Mouse (Mus musculus) layer of hippocampus, postnatal 25 days (tissue): ENCODE data around the gene AC109138.7. TPM values are rescaled to one million over a fixed set of nuclear protein-coding genes. Genes with fewer than 3 reads are reported as not detected.
"Not testable (repeated sequence)": the region's sequence is repeated elsewhere in the genome, so short reads cannot be mapped to it uniquely, and the experiment has no call there.

Experiments
- DNase-seq, 2 experiments: peaks; one replicate each; pipeline ENCODE4 v3.0.0; 2022; ENCODE audit warnings: mixed read lengths in 2 of 2, low spot score in 1 of 2; ENCODE audit errors: extremely low spot score in 1 of 2
- total RNA-seq, 2 experiments: library from RNA; stranded (reverse); gene quantifications; 2 replicates each; pipeline ENCODE4 v1.2.3; 2021

Gene AC109138.7
- total RNA-seq, 2 experiments from 2014 or later = not detected

- no peak for DNase-seq
Measured at GRCm38 (mm10) chr19:4242416-4242815, 28.3 kb downstream of the AC109138.7 start.

DNA sequence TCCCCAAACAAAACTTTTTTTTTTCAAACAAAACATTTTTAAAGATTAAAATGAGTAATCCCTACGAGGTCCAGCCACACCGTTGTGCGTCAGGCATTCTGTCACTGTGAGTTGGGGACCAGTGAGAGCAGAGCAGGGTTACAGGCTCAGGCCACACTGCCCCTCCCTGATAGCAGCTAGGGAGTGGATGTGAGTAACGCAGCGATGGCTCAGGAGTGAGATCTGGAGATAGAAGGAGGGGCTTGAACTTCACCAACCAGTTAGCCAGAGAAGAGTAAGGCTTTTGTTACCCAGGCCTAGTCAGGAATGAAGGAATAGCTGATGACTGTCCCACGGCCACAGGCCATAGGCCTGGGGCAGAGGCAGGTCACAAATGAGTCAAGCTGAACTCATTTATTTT lies 30.6 kb downstream of the AC109138.7 start:
- DNase-seq = no peak

GRCm38 (mm10) chr19:4247010-4247409 lies 32.9 kb downstream of the AC109138.7 start:
- DNase-seq = no peak

- DNase-seq = not testable (repeated sequence)
Measured at GRCm38 (mm10) chr19:4248683-4249082, 34.5 kb downstream of the AC109138.7 start.

GRCm38 (mm10) chr19:4254230-4254629 lies 40.1 kb downstream of the AC109138.7 start:
- no peak for DNase-seq

DNA sequence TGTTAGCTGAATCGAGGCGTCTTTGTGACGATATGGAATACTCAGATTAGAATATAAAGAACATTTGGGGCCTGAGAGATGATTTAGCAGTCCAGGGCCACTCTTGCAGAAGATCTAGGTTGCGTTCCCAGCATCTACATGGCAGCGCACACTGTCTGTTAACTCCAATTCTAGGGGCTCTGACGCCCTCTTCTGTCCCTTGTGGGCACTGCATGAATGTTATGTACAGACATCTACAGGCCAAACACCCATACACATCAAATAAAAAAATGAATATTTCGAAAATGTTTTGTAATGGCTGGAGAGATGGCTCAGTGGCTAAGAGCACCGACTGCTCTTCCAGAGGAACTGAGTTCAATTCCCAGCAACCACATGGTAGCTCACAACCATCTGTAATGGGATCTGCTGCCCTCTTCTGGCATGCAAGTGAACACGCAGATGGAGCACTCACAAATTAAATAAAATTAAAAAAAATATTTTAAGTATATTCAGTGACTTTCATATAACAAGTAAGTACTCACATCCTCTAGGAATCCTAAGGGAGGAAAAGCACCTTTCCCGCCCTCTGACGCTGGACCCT lies 41.5 kb downstream of the AC109138.7 start:
- DNase-seq = no peak

- peak; percentile 89 to 95 for DNase-seq
Measured at GRCm38 (mm10) chr19:4257216-4257896, 43.2 kb downstream of the AC109138.7 start.

DNA sequence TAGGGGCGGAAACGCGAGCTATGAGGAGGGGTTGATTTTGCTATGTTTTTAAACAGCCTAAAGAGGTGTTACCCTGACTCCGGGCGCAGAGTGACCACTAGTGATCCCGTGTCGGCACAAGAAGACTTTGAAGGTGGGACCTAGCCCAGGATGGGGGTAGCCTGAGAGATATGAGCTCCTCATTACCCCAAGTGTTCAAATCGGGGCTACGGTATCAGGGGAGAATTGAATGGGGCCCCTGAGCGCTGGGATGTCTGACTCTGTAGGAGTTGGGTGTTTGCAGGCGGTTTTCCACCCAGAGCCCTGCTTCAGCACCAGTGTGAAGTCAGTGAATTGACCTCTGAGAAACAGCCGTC lies 43.7 kb downstream of the AC109138.7 start:
- peak in 1 of 2 experiments; percentile 29 for DNase-seq

GRCm38 (mm10) chr19:4261038-4261698 lies 47.0 kb downstream of the AC109138.7 start:
- no peak for DNase-seq

GRCm38 (mm10) chr19:4262756-4263155 lies 48.6 kb downstream of the AC109138.7 start:
- no peak for DNase-seq

DNA sequence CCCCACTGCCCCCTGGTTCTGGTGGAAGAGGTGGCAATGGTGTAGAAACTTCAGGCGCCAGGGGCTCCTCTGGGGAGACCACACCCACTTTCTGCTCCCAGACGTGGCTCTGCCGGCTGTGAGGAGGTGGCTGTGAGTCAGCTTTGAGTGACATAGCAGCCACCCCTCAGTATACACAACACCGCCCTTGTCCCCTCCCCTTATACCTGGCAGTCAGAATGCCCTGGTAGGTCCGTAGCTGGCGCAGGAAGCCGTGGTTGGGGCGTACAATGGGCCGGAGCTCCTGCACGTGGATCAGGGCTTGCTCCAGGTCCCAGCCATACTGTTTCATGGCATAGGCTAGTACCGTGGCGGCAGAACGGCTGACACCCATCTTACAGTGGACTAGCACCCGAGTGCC lies 49.5 kb downstream of the AC109138.7 start:
- no peak for DNase-seq

- no peak for DNase-seq
Measured at GRCm38 (mm10) chr19:4264171-4264780, 50.1 kb downstream of the AC109138.7 start.

- no peak for DNase-seq
Measured at GRCm38 (mm10) chr19:4265956-4266355, 51.8 kb downstream of the AC109138.7 start.

DNA sequence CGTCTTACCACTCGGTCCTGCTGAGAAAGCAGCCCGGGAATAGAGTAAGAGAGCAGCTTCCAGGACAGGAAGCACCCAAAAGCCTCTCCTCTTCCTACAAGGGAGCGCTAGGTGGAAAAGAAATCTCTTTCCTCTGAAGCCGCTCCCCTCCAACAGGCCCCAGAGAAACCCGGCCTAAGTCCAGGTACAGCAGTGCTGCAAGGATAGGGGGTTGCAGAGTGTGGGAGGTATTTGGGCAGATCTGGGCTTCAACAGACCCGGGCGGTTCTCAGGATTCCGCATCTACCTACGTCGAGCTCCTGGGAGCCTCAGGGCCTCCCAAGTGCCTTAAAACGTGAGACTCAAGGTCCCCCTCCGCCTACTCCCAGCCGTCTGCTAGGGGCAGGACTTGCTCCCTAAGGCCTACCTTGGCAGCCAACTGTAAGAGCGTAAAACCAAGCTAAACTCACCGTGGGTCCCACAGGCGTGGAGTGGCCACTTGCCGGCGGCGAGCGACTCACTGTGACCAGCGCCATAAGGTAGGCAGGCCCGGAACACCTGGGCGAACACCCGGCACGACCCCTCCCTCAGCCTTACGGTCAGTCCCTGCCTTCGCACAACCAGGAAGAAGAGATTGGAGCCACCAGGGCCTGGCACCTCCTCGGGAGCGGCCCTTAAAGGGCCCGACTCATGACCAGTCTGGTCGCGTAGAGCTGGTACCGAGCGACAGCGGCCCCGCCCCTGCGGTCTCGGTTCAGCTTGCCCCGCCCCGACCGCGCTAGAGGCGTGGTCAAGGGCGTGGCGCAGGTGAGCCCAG lies 54.6 kb downstream of the AC109138.7 start, which contains the start of gene Ssh3:
TSS of gene Ssh3 (minus strand) at position 615 of the 796 bp plus-strand sequence.
- peak; percentile 46 to 51 for DNase-seq

DNA sequence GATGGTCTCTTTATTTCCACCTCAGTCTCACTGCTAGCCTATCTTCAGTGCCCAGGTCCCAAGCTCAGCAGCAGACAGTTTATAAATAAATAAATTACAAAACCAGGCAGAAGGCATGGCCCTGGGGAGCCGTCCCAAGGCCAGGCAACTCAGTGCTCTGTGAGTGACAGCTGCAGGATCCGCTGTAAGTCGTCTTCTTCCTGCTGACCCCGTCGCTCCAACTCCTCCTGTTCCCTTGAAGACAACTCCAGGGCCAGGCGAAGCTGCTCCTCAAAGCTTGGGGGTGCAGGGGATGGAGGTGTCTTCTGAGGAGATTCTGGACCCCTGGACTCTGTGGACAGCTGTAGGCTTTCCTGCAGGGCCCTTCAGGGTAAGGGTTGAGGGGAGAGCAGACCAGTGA lies 56.0 kb downstream of the AC109138.7 start:
- no peak for DNase-seq

DNA sequence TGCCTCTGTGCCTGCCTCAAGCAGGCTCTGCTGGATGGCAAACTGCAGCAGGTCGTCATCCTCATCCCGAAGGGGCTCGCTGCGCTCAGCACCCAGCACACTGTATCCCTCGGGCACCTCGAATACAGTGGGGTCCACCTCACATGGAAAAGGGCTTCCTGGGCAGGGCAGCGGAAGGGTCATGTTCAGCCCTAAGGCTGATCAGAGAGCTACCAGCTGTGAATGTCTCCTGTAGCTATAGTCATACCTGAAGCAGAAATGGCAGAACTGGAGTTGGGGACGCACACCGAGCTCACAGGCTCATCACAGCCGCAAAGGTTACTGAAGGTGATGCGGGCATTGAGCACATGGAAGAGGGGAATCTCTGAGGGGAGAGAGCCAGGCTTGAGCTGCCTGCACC lies 56.8 kb downstream of the AC109138.7 start:
- peak in 1 of 2 experiments; percentile 2 for DNase-seq

DNA sequence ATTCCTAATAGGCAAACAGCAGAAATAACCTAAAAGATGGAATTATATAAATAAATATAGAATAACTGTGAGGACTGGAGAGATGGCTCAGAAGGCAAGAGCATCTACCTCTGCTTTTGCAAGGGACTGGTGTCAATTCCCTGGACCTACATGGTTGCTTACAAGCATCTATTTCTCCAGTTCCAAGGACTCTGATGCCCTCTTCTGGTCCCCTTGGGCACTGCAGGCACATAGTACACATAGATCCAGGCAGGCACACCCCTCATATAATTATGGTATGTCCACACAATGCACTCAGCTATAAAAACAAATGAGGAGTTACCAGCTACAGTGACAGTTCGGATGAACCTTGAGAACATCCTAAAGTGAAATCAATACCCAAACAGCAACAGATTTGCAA lies 65.3 kb downstream of the AC109138.7 start:
- no peak for DNase-seq

DNA sequence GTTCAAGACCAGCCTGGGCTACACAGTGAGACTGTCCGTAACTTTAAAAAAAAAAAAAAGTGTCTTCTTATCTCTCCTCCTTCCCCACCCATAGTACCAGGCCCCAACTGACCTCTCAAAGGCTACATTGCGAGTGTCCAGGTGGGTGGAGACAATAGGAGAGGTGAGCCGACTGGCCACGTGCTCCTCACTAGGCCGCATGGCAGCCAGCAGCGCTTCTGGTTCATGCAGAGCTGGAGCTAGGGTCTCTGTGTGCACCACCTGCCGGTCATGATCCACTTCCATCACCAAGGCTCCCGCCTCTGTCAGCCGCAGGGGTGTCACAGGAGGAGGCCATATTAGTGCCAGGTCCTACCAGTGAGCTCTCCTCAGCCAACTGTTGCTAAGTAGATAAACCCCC lies 66.3 kb downstream of the AC109138.7 start:
- no peak for DNase-seq
